Mouse (Mus musculus): Measurements from ENCODE around the gene Unc13b.

GRCm38 (mm10) chr4:43189381-43189780 is 130.6 kb downstream of the Unc13b start:
- TF ChIP-seq MAX (IDR thresholded peaks at IDR 0.05; ENCODE audit: low read depth), result no peak
- TF ChIP-seq TCF3 (IDR thresholded peaks at IDR 0.05; ENCODE audit: insufficient read length, low read depth), result no peak
- TF ChIP-seq E2F4 (IDR thresholded peaks at IDR 0.05; ENCODE audit: insufficient read depth), result no peak
- TF ChIP-seq MYOD1 (IDR thresholded peaks at IDR 0.05; ENCODE audit: control insufficient read depth in 1 of 3, insufficient read length in 2 of 3, low read depth in 2 of 3), result no peak
- no peak for TF ChIP-seq POLR2A (IDR thresholded peaks at IDR 0.05; ENCODE audit: insufficient read length, low read depth)
- no peak for TF ChIP-seq CEBPB (IDR thresholded peaks at IDR 0.05; ENCODE audit: insufficient read depth, poor library complexity, severe bottlenecking)
- TF ChIP-seq USF1 (IDR thresholded peaks at IDR 0.05; ENCODE audit: low read depth), result no peak
